Mouse (Mus musculus) neural tube, embryonic 13.5 days (tissue): ENCODE data around the gene Asic2. TPM values are rescaled to one million over a fixed set of nuclear protein-coding genes. Genes with fewer than 3 reads are reported as not detected.

ENCODE experiments used
- ATAC-seq: fragments of 200-750 bp; cut with Nextera tagmentation; 2 replicates; pipeline ENCODE4 v1.8.0; 2017; ENCODE audit warnings: low read depth, mild to moderate bottlenecking, moderate TSS enrichment, moderate library complexity
- H3K27ac ChIP-seq: fragments of 300-500 bp; sonication (generic); replicated peaks from 2 replicates; pipeline ENCODE4 v1.5.1; 2015; ENCODE audit warnings: moderate library complexity, mild to moderate bottlenecking, inconsistent platforms
- H3K27me3 ChIP-seq: fragments of 300-500 bp; sonication (generic); 2 replicates; pipeline ENCODE4 v1.6.1; 2015; ENCODE audit warnings: mild to moderate bottlenecking, inconsistent platforms
- H3K36me3 ChIP-seq: fragments of 300-500 bp; sonication (generic); 2 replicates; pipeline ENCODE4 v1.6.1; 2015; ENCODE audit warnings: mild to moderate bottlenecking, inconsistent platforms
- H3K4me1 ChIP-seq: fragments of 300-500 bp; sonication (generic); replicated peaks from 2 replicates; pipeline ENCODE4 v1.6.1; 2015; ENCODE audit warnings: inconsistent platforms
- H3K4me2 ChIP-seq: fragments of 300-500 bp; sonication (generic); 2 replicates; pipeline ENCODE4 v1.6.1; 2015; ENCODE audit warnings: inconsistent platforms, mild to moderate bottlenecking, moderate library complexity
- H3K4me3 ChIP-seq: fragments of 300-500 bp; sonication (generic); 2 replicates; pipeline ENCODE4 v1.5.1; 2015; ENCODE audit warnings: mild to moderate bottlenecking, inconsistent platforms
- H3K9ac ChIP-seq: fragments of 300-500 bp; sonication (generic); 2 replicates; pipeline ENCODE4 v1.6.1; 2015; ENCODE audit warnings: moderate library complexity, mild to moderate bottlenecking, inconsistent platforms
- H3K9me3 ChIP-seq: fragments of 300-500 bp; sonication (generic); 2 replicates; pipeline ENCODE4 v1.6.1; 2016; ENCODE audit warnings: inconsistent platforms
- WGBS: fragments of 180-500 bp; shearing (Covaris S2); methylation state at CpG from one replicate; pipeline ENCODE4 v1.1.7; 2015; 5-methylcytosine and 5-hydroxymethylcytosine counted together
- polyA plus RNA-seq: library from polyadenylated mRNA; unstranded; fragments of >200 nt; fragmentation: Nextera tagmentation; extraction: Ambion mirVana; gene quantifications from 2 replicates; pipeline ENCODE4 v1.2.1, GENCODE M21; 2015

Gene Asic2
- polyA plus RNA-seq, 1 experiment from 2014 or later = 9.1 TPM

- Histone ChIP-seq H3K9me3 (no peaks in the 10 kb centered on the region), H3K4me1 (no peaks in the 10 kb centered on the region), H3K27me3 (no peaks in the 10 kb centered on the region), H3K9ac (no peak overlapping the region), H3K36me3 (no peaks in the 10 kb centered on the region), H3K27ac (no peak overlapping the region), H3K4me2 (no peak overlapping the region), H3K4me3 (no peak overlapping the region)
- ATAC-seq = no peak
Observed at GRCm38 (mm10) chr11:81671724-81672123, 296.5 kb downstream of the Asic2 start.

DNA sequence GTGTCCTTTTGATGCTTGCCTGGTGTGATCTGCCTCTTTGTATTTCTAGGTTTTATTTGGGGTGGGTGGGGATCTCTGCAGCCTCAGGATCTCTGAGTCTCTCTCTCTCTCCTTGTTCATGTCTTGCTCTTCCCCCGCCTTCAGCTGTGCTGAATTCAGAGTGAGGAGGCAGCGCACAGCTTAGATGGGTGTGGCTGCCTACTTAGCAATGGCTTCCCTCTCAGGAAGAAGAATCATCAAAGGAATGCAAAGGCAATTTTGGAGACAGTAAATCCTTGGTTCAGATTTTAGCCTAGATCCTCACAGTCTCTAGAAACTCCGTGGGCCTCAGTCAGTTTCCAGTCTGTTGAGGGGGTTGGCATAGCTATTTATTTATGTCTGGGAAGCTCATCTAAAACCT, 297.8 kb downstream of the Asic2 start:
- H3K9me3 ChIP-seq = no peaks in the 10 kb centered on the region
- no peaks in the 10 kb centered on the region for H3K27me3 ChIP-seq
- H3K27ac ChIP-seq = no peak overlapping the region
- H3K4me3 ChIP-seq = no peak overlapping the region
- H3K9ac ChIP-seq = no peak overlapping the region
- WGBS = 70% methylated on average over 3 of the region's 3 CpGs
- H3K4me2 ChIP-seq = no peak overlapping the region
- ATAC-seq = no peak
- no peaks in the 10 kb centered on the region for H3K4me1 ChIP-seq
- no peaks in the 10 kb centered on the region for H3K36me3 ChIP-seq

GRCm38 (mm10) chr11:81658850-81659249, 309.4 kb downstream of the Asic2 start:
- no peaks in the 10 kb centered on the region for H3K36me3 ChIP-seq
- no peak for ATAC-seq

GRCm38 (mm10) chr11:81657121-81657520, 311.1 kb downstream of the Asic2 start:
- no peak overlapping the region for H3K27ac ChIP-seq
- H3K27me3 ChIP-seq = no peaks in the 10 kb centered on the region
- no peak overlapping the region for H3K4me3 ChIP-seq
- no peak overlapping the region for H3K9ac ChIP-seq
- H3K9me3 ChIP-seq = no peaks in the 10 kb centered on the region
- H3K4me1 ChIP-seq = no peaks in the 10 kb centered on the region
- no peaks in the 10 kb centered on the region for H3K36me3 ChIP-seq
- WGBS = 37% methylated on average over 2 of the region's 2 CpGs
- H3K4me2 ChIP-seq = no peak overlapping the region
- ATAC-seq = no peak

More at GRCm38 (mm10) chr11:81658850-81659249, 309.4 kb downstream of the Asic2 start:
- Histone ChIP-seq H3K27ac (no peak overlapping the region), H3K4me2 (no peak overlapping the region), H3K9me3 (no peaks in the 10 kb centered on the region), H3K27me3 (no peaks in the 10 kb centered on the region), H3K9ac (no peak overlapping the region), H3K4me3 (no peak overlapping the region), H3K4me1 (no peaks in the 10 kb centered on the region)
- WGBS = 75% methylated on average over 1 of the region's 1 CpGs

DNA sequence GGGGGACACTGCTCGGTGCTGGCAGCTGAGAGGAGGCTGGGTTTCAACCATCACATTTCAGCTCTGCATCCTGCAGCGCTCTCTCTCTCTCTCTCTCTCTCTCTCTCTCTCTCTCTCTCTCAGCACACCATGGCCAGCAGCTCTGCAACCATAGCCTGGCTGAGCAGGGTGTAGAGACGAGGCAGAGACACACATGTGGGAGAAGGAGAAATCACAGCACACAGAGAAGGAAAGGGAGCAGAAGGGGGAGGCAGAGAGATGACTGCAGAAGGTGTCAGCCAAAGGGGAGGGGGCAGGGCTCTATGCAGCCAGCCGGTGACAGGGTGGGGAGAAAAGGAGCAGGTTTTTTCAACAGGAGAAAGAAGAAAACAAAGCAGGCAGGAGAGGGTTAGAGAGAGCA, 320.4 kb downstream of the Asic2 start:
- Histone ChIP-seq H3K4me1 (peaks cover 18% of the 10 kb centered on the region), H3K4me3 (no peak overlapping the region), H3K9ac (no peak overlapping the region), H3K27ac (peak overlapping the region; percentile 39; the same call in 1 of the 2 replicates), H3K4me2 (no peak overlapping the region), H3K27me3 (no peaks in the 10 kb centered on the region), H3K36me3 (no peaks in the 10 kb centered on the region), H3K9me3 (no peaks in the 10 kb centered on the region)
- ATAC-seq = peak; percentile 43; the same call in 1 of the 2 replicates
- 28% methylated on average over 4 of the region's 4 CpGs for WGBS

- peaks cover 18% of the 10 kb centered on the region for H3K4me1 ChIP-seq
- no peak overlapping the region for H3K4me3 ChIP-seq
- no peak overlapping the region for H3K4me2 ChIP-seq
- 92% methylated on average over 3 of the region's 3 CpGs for WGBS
- H3K9me3 ChIP-seq = no peaks in the 10 kb centered on the region
- ATAC-seq = no peak
- no peak overlapping the region for H3K27ac ChIP-seq
- no peak overlapping the region for H3K9ac ChIP-seq
- no peaks in the 10 kb centered on the region for H3K27me3 ChIP-seq
- H3K36me3 ChIP-seq = no peaks in the 10 kb centered on the region
Observed at GRCm38 (mm10) chr11:81645549-81645948, 322.7 kb downstream of the Asic2 start.

GRCm38 (mm10) chr11:81636356-81636755, 331.9 kb downstream of the Asic2 start:
- H3K36me3 ChIP-seq = no peaks in the 10 kb centered on the region
- no peak overlapping the region for H3K27ac ChIP-seq
- WGBS = 88% methylated on average over 9 of the region's 9 CpGs
- ATAC-seq = no peak
- no peaks in the 10 kb centered on the region for H3K27me3 ChIP-seq
- no peak overlapping the region for H3K4me3 ChIP-seq
- peaks cover 4% of the 10 kb centered on the region for H3K4me1 ChIP-seq
- H3K9ac ChIP-seq = no peak overlapping the region
- no peaks in the 10 kb centered on the region for H3K9me3 ChIP-seq
- no peak overlapping the region for H3K4me2 ChIP-seq

- 52% methylated on average over 25 of the region's 25 CpGs for WGBS
Observed at GRCm38 (mm10) chr11:81634360-81635350, 333.6 kb downstream of the Asic2 start.

GRCm38 (mm10) chr11:81625199-81625598, 343.1 kb downstream of the Asic2 start:
- Histone ChIP-seq H3K9me3 (no peaks in the 10 kb centered on the region), H3K27me3 (no peaks in the 10 kb centered on the region), H3K9ac (no peak overlapping the region), H3K4me2 (no peak overlapping the region), H3K4me3 (no peak overlapping the region), H3K27ac (no peak overlapping the region), H3K36me3 (no peaks in the 10 kb centered on the region), H3K4me1 (no peaks in the 10 kb centered on the region)
- ATAC-seq = no peak
- WGBS = 72% methylated on average over 4 of the region's 4 CpGs

More at GRCm38 (mm10) chr11:81634360-81635350, 333.6 kb downstream of the Asic2 start:
- H3K4me2 ChIP-seq = peak overlapping the region; percentile 44
- H3K36me3 ChIP-seq = no peaks in the 10 kb centered on the region
- H3K4me1 ChIP-seq = peaks cover 4% of the 10 kb centered on the region
- H3K27me3 ChIP-seq = no peaks in the 10 kb centered on the region
- peak overlapping the region; percentile 54 for H3K27ac ChIP-seq
- peak overlapping the region; percentile 57 for H3K9ac ChIP-seq
- peak overlapping the region; percentile 18 for H3K4me3 ChIP-seq
- peak; percentile 50 for ATAC-seq
- no peaks in the 10 kb centered on the region for H3K9me3 ChIP-seq

DNA sequence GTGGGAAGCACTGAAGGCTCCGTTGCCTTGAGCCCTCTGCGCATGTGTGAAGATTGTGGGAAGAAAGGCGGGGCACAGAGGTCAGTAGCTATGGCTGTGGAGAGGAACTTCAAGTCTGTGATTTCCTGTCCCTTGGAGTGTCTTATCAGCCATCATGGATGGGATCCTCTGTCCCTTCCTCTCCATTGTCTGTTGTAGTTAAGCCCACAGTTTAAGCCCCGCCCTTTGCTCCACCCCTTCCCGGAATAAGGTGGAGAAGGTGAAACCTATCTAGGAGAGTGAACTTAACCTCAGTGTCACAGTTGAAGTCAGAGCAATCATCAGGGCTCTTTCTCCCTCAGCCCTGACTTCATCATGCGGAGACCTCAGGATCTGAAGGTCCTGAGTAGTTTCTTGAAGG, 347.7 kb downstream of the Asic2 start:
- Histone ChIP-seq H3K27ac (no peak overlapping the region), H3K9me3 (no peaks in the 10 kb centered on the region), H3K9ac (no peak overlapping the region), H3K4me2 (no peak overlapping the region), H3K4me3 (no peak overlapping the region), H3K4me1 (no peaks in the 10 kb centered on the region), H3K27me3 (0 out of 2 replicates have a peak, but pooled peaks cover 3% of the 10 kb centered on the region), H3K36me3 (no peaks in the 10 kb centered on the region)
- WGBS = 73% methylated on average over 6 of the region's 6 CpGs
- ATAC-seq = no peak

- no peak overlapping the region for H3K4me3 ChIP-seq
- no peak overlapping the region for H3K27ac ChIP-seq
- no peak for ATAC-seq
- H3K4me1 ChIP-seq = peaks cover 24% of the 10 kb centered on the region
- 0 out of 2 replicates have a peak, but pooled peaks cover 6% of the 10 kb centered on the region for H3K27me3 ChIP-seq
- 81% methylated on average over 8 of the region's 8 CpGs for WGBS
- no peaks in the 10 kb centered on the region for H3K36me3 ChIP-seq
- no peaks in the 10 kb centered on the region for H3K9me3 ChIP-seq
- no peak overlapping the region for H3K9ac ChIP-seq
- H3K4me2 ChIP-seq = no peak overlapping the region
Observed at GRCm38 (mm10) chr11:81616437-81616836, 351.8 kb downstream of the Asic2 start.

DNA sequence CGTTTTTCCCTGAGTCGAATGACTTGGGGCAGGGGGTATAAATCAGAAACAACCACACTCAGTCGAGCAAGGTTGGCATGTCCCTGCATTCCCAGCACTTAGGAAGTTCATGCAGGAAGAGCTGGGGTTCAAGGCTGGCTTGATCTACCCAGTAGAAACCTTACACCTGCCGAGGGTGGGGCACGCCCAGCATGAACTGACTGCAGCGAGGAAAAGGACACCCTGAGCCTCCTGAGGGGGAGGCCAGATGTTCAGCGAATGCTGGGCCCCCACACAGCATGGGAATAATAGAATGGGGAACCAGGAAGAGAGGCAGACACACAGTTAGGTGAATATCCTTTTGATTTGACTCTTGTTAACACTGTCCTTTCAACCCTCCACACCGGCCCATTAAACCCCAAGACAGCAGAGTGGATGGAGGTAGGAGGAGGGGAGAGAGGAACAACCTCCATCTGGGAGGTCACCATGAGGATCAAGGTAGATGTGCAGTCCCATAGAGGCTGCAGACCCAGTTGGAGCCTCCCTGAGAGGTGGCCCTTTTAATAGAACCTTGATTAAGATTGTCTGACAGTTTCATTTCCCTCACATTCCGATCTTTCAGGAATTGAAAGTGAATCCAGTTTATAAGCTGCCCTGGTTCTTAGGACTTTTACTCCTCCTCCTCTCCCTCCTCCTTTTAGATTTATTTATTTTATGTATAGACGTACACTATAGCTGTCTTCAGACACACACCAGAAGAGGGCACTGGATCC, 354.2 kb downstream of the Asic2 start:
- ATAC-seq = no peak
- Histone ChIP-seq H3K4me3 (peak overlapping the region; percentile 12; the same call in 1 of the 2 replicates), H3K27ac (0 out of 2 replicates have a peak overlapping the region, but pooled peaks have one; percentile 4)

More for the DNA sequence above, 354.2 kb downstream of the Asic2 start:
- Histone ChIP-seq H3K4me1 (peaks cover 27% of the 10 kb centered on the region), H3K27me3 (peaks cover 14% of the 10 kb centered on the region; the same call in 1 of the 2 replicates), H3K9ac (peak overlapping the region; percentile 31; the same call in 1 of the 2 replicates), H3K4me2 (peak overlapping the region; percentile 52), H3K9me3 (no peaks in the 10 kb centered on the region), H3K36me3 (no peaks in the 10 kb centered on the region)
- WGBS = 21% methylated on average over 10 of the region's 10 CpGs
